ENCODE assay signal across 8 mouse cellular contexts in genomic region chr3:108085721-108086469, GRCm38 (mm10). TPM values are rescaled to one million over a fixed set of nuclear protein-coding genes. Genes with fewer than 3 reads are reported as not detected.
DNase-seq lines count a peak whose midpoint lies in the region; ATAC-seq and TF ChIP-seq lines count a peak whose summit lies in the region.

No protein-coding gene starts in this region.

- H3K4me3 ChIP-seq in cerebellum, adult 2 months (replicated peaks; ENCODE audit: insufficient read depth, low read depth, low read length) = peak overlapping the region; percentile 95
- peak overlapping the region; percentile 67 for H3K4me3 ChIP-seq in hindbrain, embryonic 13.5 days
- H3K4me3 ChIP-seq in small intestine, adult 2 months (ENCODE audit: low read depth, low read length) = peak overlapping the region; percentile 76

- TF ChIP-seq CTCF in cerebellum, adult 2 months (IDR thresholded peaks at IDR 0.05; ENCODE audit: borderline replicate concordance, insufficient read depth, low read depth, low read length) = no peak
- no peak for TF ChIP-seq CTCF in small intestine, adult 2 months (IDR thresholded peaks at IDR 0.05; ENCODE audit: extremely low read depth, insufficient read length, insufficient replicate concordance, low read depth, low read length)

- WGBS in cerebellum, adult 2 months = under 1% methylated on average over 31 of the region's 31 CpGs
- WGBS in hindbrain, embryonic 13.5 days = 1% methylated on average over 30 of the region's 31 CpGs
- WGBS in small intestine, adult 2 months = under 1% methylated on average over 31 of the region's 31 CpGs

- peaks cover 25% of the 10 kb centered on the region for H3K4me1 ChIP-seq in cerebellum, adult 2 months (ENCODE audit: control insufficient read depth, insufficient read depth, low read length)
- peaks cover 58% of the 10 kb centered on the region for H3K4me1 ChIP-seq in hindbrain, embryonic 13.5 days (replicated peaks)
- peaks cover 13% of the 10 kb centered on the region; the same call in 1 of the 2 replicates for H3K4me1 ChIP-seq in small intestine, adult 2 months (ENCODE audit: control insufficient read depth, insufficient read depth, insufficient read length, low read length)

- H3K9ac ChIP-seq in hindbrain, embryonic 13.5 days = peak overlapping the region; percentile 87

- peak overlapping the region; percentile 99 for H3K4me2 ChIP-seq in hindbrain, embryonic 13.5 days

- no peaks in the 10 kb centered on the region for H3K27me3 ChIP-seq in cerebellum, adult 2 months (ENCODE audit: control insufficient read depth, insufficient read depth, low read length)
- H3K27me3 ChIP-seq in hindbrain, embryonic 13.5 days = no peaks in the 10 kb centered on the region; the same call in 1 of the 2 replicates
- no peaks in the 10 kb centered on the region for H3K27me3 ChIP-seq in small intestine, adult 2 months (ENCODE audit: control insufficient read depth, insufficient read depth, low read length)

- TF ChIP-seq POLR2A in cerebellum, adult 2 months (IDR thresholded peaks at IDR 0.05; ENCODE audit: borderline replicate concordance, insufficient read depth, low read length) = peak; percentile 35; the same call in 1 of the 2 replicates
- TF ChIP-seq POLR2A in small intestine, adult 2 months (IDR thresholded peaks at IDR 0.05; ENCODE audit: low read depth, low read length) = no peak; the same call in 1 of the 2 replicates

- peak; percentile 57 for ATAC-seq in hindbrain, embryonic 13.5 days (ENCODE audit: low FRiP score)
- no peak for ATAC-seq in erythroid progenitor cell, adult 5-6 weeks (replicated peaks; ENCODE audit: low FRiP score, poor library complexity, severe bottlenecking)

- DNase-seq in R1 (ENCODE audit: low read depth, low spot score) = peak; percentile 81
- peak; percentile 87 to 89 for DNase-seq in cerebellum, adult 2 months
- peak; percentile 90 for DNase-seq in gastrocnemius, adult 18-20 months (ENCODE audit: low spot score)
- DNase-seq in left cerebral cortex, adult 11 months (ENCODE audit: low spot score) = peak; percentile 42
- peak; percentile 82 to 87 for DNase-seq in lung, postnatal 4 days

- H3K9me3 ChIP-seq in hindbrain, embryonic 13.5 days = no peaks in the 10 kb centered on the region

- H3K36me3 ChIP-seq in hindbrain, embryonic 13.5 days = peaks cover under 1% of the 10 kb centered on the region
- no peaks in the 10 kb centered on the region for H3K36me3 ChIP-seq in small intestine, adult 2 months (ENCODE audit: control insufficient read depth, insufficient read depth, low read length)

- H3K27ac ChIP-seq in cerebellum, adult 2 months (ENCODE audit: insufficient read depth, low read length) = peak overlapping the region; percentile 97
- peak overlapping the region; percentile 87 for H3K27ac ChIP-seq in hindbrain, embryonic 13.5 days
- H3K27ac ChIP-seq in small intestine, adult 2 months (ENCODE audit: insufficient read depth, low read depth, low read length) = peak overlapping the region; percentile 87

RNA-seq across cellular contexts. Expression of gene Ampd2, which starts 0.6 kb away (rescaled TPM):
- polyA plus RNA-seq in cerebellum, adult 2 months (2012; rRNA removed) = 135 and 140 TPM in 2 replicates
- total RNA-seq in gastrocnemius, adult 18-20 months (2021) = 1 to 10 TPM; 3.6 TPM
- 50.9 and 52.4 TPM in 2 replicates for polyA plus RNA-seq in hindbrain, embryonic 13.5 days (2015; fragmentation: Nextera tagmentation; extraction: Ambion mirVana)
- polyA plus RNA-seq in small intestine, adult 2 months (2012; rRNA removed) = 88.8 and 107 TPM in 2 replicates
- total RNA-seq in erythroid progenitor cell, adult 5-6 weeks (2015; ENCODE audit: low replicate concordance) = 9.2 and 10.5 TPM in 2 replicates
- 1.0 and 10.1 TPM in 2 replicates for total RNA-seq in erythroid progenitor cell, adult 5-6 weeks (2017; ENCODE audit: low replicate concordance)

RNA-seq across cellular contexts. Expression of gene Gnat2, which starts 6.7 kb away (rescaled TPM):
- 0.11 and 0.47 TPM in 2 replicates for polyA plus RNA-seq in cerebellum, adult 2 months (2012; rRNA removed)
- total RNA-seq in gastrocnemius, adult 18-20 months (2021) = under 1 TPM; 0.45 to 0.94 TPM
- polyA plus RNA-seq in hindbrain, embryonic 13.5 days (2015; fragmentation: Nextera tagmentation; extraction: Ambion mirVana) = 0.10 and 0.43 TPM in 2 replicates
- 0.86 and 0.91 TPM in 2 replicates for polyA plus RNA-seq in small intestine, adult 2 months (2012; rRNA removed)
- not detected in 2 replicates for total RNA-seq in erythroid progenitor cell, adult 5-6 weeks (2015; ENCODE audit: low replicate concordance)
- not detected in 2 replicates for total RNA-seq in erythroid progenitor cell, adult 5-6 weeks (2017; ENCODE audit: low replicate concordance)

RNA-seq across cellular contexts. Expression of gene Gstm4, which starts 41.2 kb away (rescaled TPM):
- polyA plus RNA-seq in cerebellum, adult 2 months (2012; rRNA removed) = 11.3 and 11.8 TPM in 2 replicates
- total RNA-seq in gastrocnemius, adult 18-20 months (2021) = 10 to 100 TPM; 11.8 to 15.8 TPM
- 15.2 and 15.4 TPM in 2 replicates for polyA plus RNA-seq in hindbrain, embryonic 13.5 days (2015; fragmentation: Nextera tagmentation; extraction: Ambion mirVana)
- 5.6 and 16.1 TPM in 2 replicates for polyA plus RNA-seq in small intestine, adult 2 months (2012; rRNA removed)
- 2.5 and 4.2 TPM in 2 replicates for total RNA-seq in erythroid progenitor cell, adult 5-6 weeks (2015; ENCODE audit: low replicate concordance)
- total RNA-seq in erythroid progenitor cell, adult 5-6 weeks (2017; ENCODE audit: low replicate concordance) = 0.90 and 1.4 TPM in 2 replicates
